Mouse (Mus musculus): ENCODE measurements around the gene Agpat1. TPM values are rescaled to one million over a fixed set of nuclear protein-coding genes. Genes with fewer than 3 reads are reported as not detected.
A peak's percentile ranks its signal among the peaks of the same experiment; 100 is the strongest.

The Agpat1 gene
- polyA plus RNA-seq, 2 experiments = 19.0 to 35.9 TPM

GRCm38 (mm10) chr17:34649106-34649864, 45.2 kb downstream of the Agpat1 start:
- Histone ChIP-seq H3K27me3 (ENCODE audit: control insufficient read depth, insufficient read depth, low read length) (no peaks in the 10 kb centered on the region), H3K9ac (replicated peaks) (no peak overlapping the region), H3K4me3 (ENCODE audit: insufficient read depth in 1 of 2, low read depth in 2 of 2, low read length in 2 of 2) (no peak overlapping the region), H3K4me2 (ENCODE audit: low read depth) (no peak overlapping the region), H3K27ac (no peak overlapping the region), H3K9me3 (ENCODE audit: control insufficient read depth, low read length) (no peaks in the 10 kb centered on the region), H3K36me3 (replicated peaks; ENCODE audit: control insufficient read depth, insufficient read depth, low read depth) (peaks cover 2% of the 10 kb centered on the region), H3K4me1 (replicated peaks; ENCODE audit: control insufficient read depth in 2 of 2, insufficient read depth in 2 of 2, low read length in 1 of 2) (peaks cover 13 to 24% of the 10 kb centered on the region in 2 experiments)
- DNase-seq (ENCODE audit: low read depth in 3 of 3, low spot score in 3 of 3) (no peak), ATAC-seq (ENCODE audit: insufficient read depth) (no peak)
- no peak for TF ChIP-seq CTCF (IDR thresholded peaks at IDR 0.05; ENCODE audit: low read depth)
- TF ChIP-seq EP300 (IDR thresholded peaks at IDR 0.05; ENCODE audit: low read depth) = no peak
- 77% methylated on average over 18 of the region's 18 CpGs for WGBS (ENCODE audit: insufficient replicate concordance)

- no peak overlapping the region for H3K27ac ChIP-seq
- peaks cover 2% of the 10 kb centered on the region for H3K36me3 ChIP-seq (replicated peaks; ENCODE audit: control insufficient read depth, insufficient read depth, low read depth)
- TF ChIP-seq CTCF (IDR thresholded peaks at IDR 0.05; ENCODE audit: low read depth) (no peak), EP300 (IDR thresholded peaks at IDR 0.05; ENCODE audit: low read depth) (no peak)
- ATAC-seq (ENCODE audit: insufficient read depth) (no peak), DNase-seq (ENCODE audit: low read depth in 3 of 3, low spot score in 3 of 3) (no peak)
- H3K4me2 ChIP-seq (ENCODE audit: low read depth) = no peak overlapping the region
- H3K4me3 ChIP-seq (ENCODE audit: insufficient read depth in 1 of 2, low read depth in 2 of 2, low read length in 2 of 2) = no peak overlapping the region
- H3K27me3 ChIP-seq (ENCODE audit: control insufficient read depth, insufficient read depth, low read length) = no peaks in the 10 kb centered on the region
- no peak overlapping the region for H3K9ac ChIP-seq (replicated peaks)
- no peaks in the 10 kb centered on the region for H3K9me3 ChIP-seq (ENCODE audit: control insufficient read depth, low read length)
- peaks cover 9 to 14% of the 10 kb centered on the region in 2 experiments for H3K4me1 ChIP-seq (replicated peaks; ENCODE audit: control insufficient read depth in 2 of 2, insufficient read depth in 2 of 2, low read length in 1 of 2)
- 84% methylated on average over 14 of the region's 14 CpGs for WGBS (ENCODE audit: insufficient replicate concordance)
Measured at GRCm38 (mm10) chr17:34650781-34651180, 46.7 kb downstream of the Agpat1 start.

GRCm38 (mm10) chr17:34651507-34652221, 47.6 kb downstream of the Agpat1 start:
- ATAC-seq (ENCODE audit: insufficient read depth) (no peak), DNase-seq (ENCODE audit: low read depth in 3 of 3, low spot score in 3 of 3) (no peak)
- Histone ChIP-seq H3K4me3 (ENCODE audit: insufficient read depth in 1 of 2, low read depth in 2 of 2, low read length in 2 of 2) (no peak overlapping the region), H3K27me3 (ENCODE audit: control insufficient read depth, insufficient read depth, low read length) (no peaks in the 10 kb centered on the region), H3K9me3 (ENCODE audit: control insufficient read depth, low read length) (no peaks in the 10 kb centered on the region), H3K36me3 (replicated peaks; ENCODE audit: control insufficient read depth, insufficient read depth, low read depth) (peaks cover 2% of the 10 kb centered on the region), H3K9ac (replicated peaks) (no peak overlapping the region), H3K4me1 (replicated peaks; ENCODE audit: control insufficient read depth in 2 of 2, insufficient read depth in 2 of 2, low read length in 1 of 2) (peaks cover 3 to 7% of the 10 kb centered on the region in 2 experiments), H3K27ac (no peak overlapping the region), H3K4me2 (ENCODE audit: low read depth) (no peak overlapping the region)
- WGBS (ENCODE audit: insufficient replicate concordance) = 56% methylated on average over 19 of the region's 19 CpGs
- TF ChIP-seq EP300 (IDR thresholded peaks at IDR 0.05; ENCODE audit: low read depth) (no peak), CTCF (IDR thresholded peaks at IDR 0.05; ENCODE audit: low read depth) (peak; percentile 81)

GRCm38 (mm10) chr17:34652546-34652945, 48.5 kb downstream of the Agpat1 start:
- H3K36me3 ChIP-seq (replicated peaks; ENCODE audit: control insufficient read depth, insufficient read depth, low read depth) = peaks cover 2% of the 10 kb centered on the region
- TF ChIP-seq CTCF (IDR thresholded peaks at IDR 0.05; ENCODE audit: low read depth) = no peak
- TF ChIP-seq EP300 (IDR thresholded peaks at IDR 0.05; ENCODE audit: low read depth) = no peak
- peaks cover 2% of the 10 kb centered on the region; the same call in 1 of the 2 replicates for H3K27me3 ChIP-seq (ENCODE audit: control insufficient read depth, insufficient read depth, low read length)
- no peak for ATAC-seq (ENCODE audit: insufficient read depth)
- no peak overlapping the region for H3K4me3 ChIP-seq (ENCODE audit: insufficient read depth in 1 of 2, low read depth in 2 of 2, low read length in 2 of 2)
- H3K9me3 ChIP-seq (ENCODE audit: control insufficient read depth, low read length) = no peaks in the 10 kb centered on the region
- no peak overlapping the region for H3K27ac ChIP-seq
- no peak overlapping the region for H3K4me2 ChIP-seq (ENCODE audit: low read depth)
- peaks cover 3 to 6% of the 10 kb centered on the region in 2 experiments for H3K4me1 ChIP-seq (replicated peaks; ENCODE audit: control insufficient read depth in 2 of 2, insufficient read depth in 2 of 2, low read length in 1 of 2)
- WGBS (ENCODE audit: insufficient replicate concordance) = 74% methylated on average over 10 of the region's 10 CpGs
- H3K9ac ChIP-seq (replicated peaks) = no peak overlapping the region
- DNase-seq (ENCODE audit: low read depth in 3 of 3, low spot score in 3 of 3) = no peak

- H3K9me3 ChIP-seq (ENCODE audit: control insufficient read depth, low read length) = no peaks in the 10 kb centered on the region
- H3K9ac ChIP-seq (replicated peaks) = no peak overlapping the region
- H3K4me1 ChIP-seq (replicated peaks; ENCODE audit: control insufficient read depth in 2 of 2, insufficient read depth in 2 of 2, low read length in 1 of 2) = peaks cover 1 to 2% of the 10 kb centered on the region in 2 experiments; a peak in 3 of 4 replicates
Measured at GRCm38 (mm10) chr17:34652985-34653384, 48.9 kb downstream of the Agpat1 start.

More at GRCm38 (mm10) chr17:34652985-34653384, 48.9 kb downstream of the Agpat1 start:
- TF ChIP-seq EP300 (IDR thresholded peaks at IDR 0.05; ENCODE audit: low read depth) = no peak
- no peak for TF ChIP-seq CTCF (IDR thresholded peaks at IDR 0.05; ENCODE audit: low read depth)
- H3K4me2 ChIP-seq (ENCODE audit: low read depth) = no peak overlapping the region
- no peak overlapping the region for H3K27ac ChIP-seq
- H3K27me3 ChIP-seq (ENCODE audit: control insufficient read depth, insufficient read depth, low read length) = peaks cover 3% of the 10 kb centered on the region; the same call in 1 of the 2 replicates
- DNase-seq (ENCODE audit: low read depth in 3 of 3, low spot score in 3 of 3) = no peak
- no peak overlapping the region for H3K4me3 ChIP-seq (ENCODE audit: insufficient read depth in 1 of 2, low read depth in 2 of 2, low read length in 2 of 2)
- peaks cover 2% of the 10 kb centered on the region for H3K36me3 ChIP-seq (replicated peaks; ENCODE audit: control insufficient read depth, insufficient read depth, low read depth)
- no peak for ATAC-seq (ENCODE audit: insufficient read depth)
- WGBS (ENCODE audit: insufficient replicate concordance) = 82% methylated on average over 8 of the region's 8 CpGs
